Mouse (Mus musculus): Measurements from ENCODE around the gene Srrm4. TPM values are rescaled to one million over a fixed set of nuclear protein-coding genes. Genes with fewer than 3 reads are reported as not detected.
A peak's percentile ranks its signal among the peaks of the same experiment; 100 is the strongest.

The Srrm4 gene
- polyA plus RNA-seq, 1 experiment from 2014 or later = 0.88 TPM

- no peak overlapping the region for H3K4me3 ChIP-seq (ENCODE audit: control insufficient read depth in 1 of 2, insufficient read depth in 1 of 2, low read depth in 1 of 2, low read length in 2 of 2)
- H3K27ac ChIP-seq (replicated peaks in 1 of 2; ENCODE audit: control insufficient read depth in 1 of 2, insufficient read depth in 1 of 2, low read depth in 2 of 2, low read length in 2 of 2) = no peak overlapping the region
- H3K9me3 ChIP-seq (ENCODE audit: control insufficient read depth, low read length) = peaks cover 12% of the 10 kb centered on the region; the same call in 1 of the 2 replicates
- H3K27me3 ChIP-seq (ENCODE audit: control insufficient read depth, insufficient read depth, low read length) = no peaks in the 10 kb centered on the region
- H3K4me1 ChIP-seq (ENCODE audit: control insufficient read depth in 2 of 2, insufficient read depth in 2 of 2, low read length in 2 of 2) = no peaks in the 10 kb centered on the region
- H3K4me2 ChIP-seq (ENCODE audit: low read length) = no peak overlapping the region
- no peak for ATAC-seq (ENCODE audit: insufficient number of reproducible peaks, insufficient read depth, low FRiP score, low read depth)
- no peaks in the 10 kb centered on the region for H3K36me3 ChIP-seq (ENCODE audit: control insufficient read depth, insufficient read depth, low read length)
- H3K9ac ChIP-seq (ENCODE audit: low read length) = no peak overlapping the region
These were observed 39.0 kb downstream of the Srrm4 start for GRCm38 (mm10) chr5:116552584-116552983.

DNA sequence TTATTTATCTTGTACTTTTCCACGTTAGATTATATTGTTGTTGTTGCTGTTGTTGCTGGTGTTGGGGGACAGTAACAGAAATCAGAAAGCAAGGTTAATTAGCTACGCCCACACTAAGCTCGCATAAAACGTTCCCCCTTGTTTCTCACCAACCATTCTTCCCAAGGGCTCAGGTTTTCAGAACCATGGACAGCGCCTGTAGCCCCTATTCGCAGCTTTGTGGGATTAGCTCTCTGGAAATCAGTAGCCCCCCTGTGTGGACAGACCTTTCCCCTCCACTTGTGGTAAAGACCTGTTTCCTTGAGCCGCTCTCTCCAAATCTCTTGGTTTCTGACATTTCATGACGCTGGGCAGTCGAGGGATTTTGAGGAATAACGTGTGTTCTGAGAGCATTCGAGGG, 45.9 kb downstream of the Srrm4 start:
- no peak for ATAC-seq (ENCODE audit: insufficient number of reproducible peaks, insufficient read depth, low FRiP score, low read depth)
- H3K9me3 ChIP-seq (ENCODE audit: control insufficient read depth, low read length) = peaks cover 12% of the 10 kb centered on the region
- no peaks in the 10 kb centered on the region for H3K4me1 ChIP-seq (ENCODE audit: control insufficient read depth in 2 of 2, insufficient read depth in 2 of 2, low read length in 2 of 2)
- H3K9ac ChIP-seq (ENCODE audit: low read length) = no peak overlapping the region
- WGBS = 29% methylated on average over 11 of the region's 11 CpGs
- H3K27me3 ChIP-seq (ENCODE audit: control insufficient read depth, insufficient read depth, low read length) = no peaks in the 10 kb centered on the region
- no peak overlapping the region for H3K4me3 ChIP-seq (ENCODE audit: control insufficient read depth in 1 of 2, insufficient read depth in 1 of 2, low read depth in 1 of 2, low read length in 2 of 2)
- no peak overlapping the region for H3K27ac ChIP-seq (replicated peaks in 1 of 2; ENCODE audit: control insufficient read depth in 1 of 2, insufficient read depth in 1 of 2, low read depth in 2 of 2, low read length in 2 of 2)
- H3K36me3 ChIP-seq (ENCODE audit: control insufficient read depth, insufficient read depth, low read length) = no peaks in the 10 kb centered on the region
- H3K4me2 ChIP-seq (ENCODE audit: low read length) = no peak overlapping the region

- 51% methylated on average over 7 of the region's 7 CpGs for WGBS
- no peak overlapping the region for H3K4me3 ChIP-seq (ENCODE audit: control insufficient read depth in 1 of 2, insufficient read depth in 1 of 2, low read depth in 1 of 2, low read length in 2 of 2)
- H3K4me1 ChIP-seq (ENCODE audit: control insufficient read depth in 2 of 2, insufficient read depth in 2 of 2, low read length in 2 of 2) = peaks cover 7 to 10% of the 10 kb centered on the region in 2 experiments; a peak in 2 of 4 replicates
- H3K27ac ChIP-seq (replicated peaks in 1 of 2; ENCODE audit: control insufficient read depth in 1 of 2, insufficient read depth in 1 of 2, low read depth in 2 of 2, low read length in 2 of 2) = no peak overlapping the region
- H3K36me3 ChIP-seq (ENCODE audit: control insufficient read depth, insufficient read depth, low read length) = no peaks in the 10 kb centered on the region
- no peaks in the 10 kb centered on the region for H3K27me3 ChIP-seq (ENCODE audit: control insufficient read depth, insufficient read depth, low read length)
- no peak overlapping the region for H3K9ac ChIP-seq (ENCODE audit: low read length)
- no peaks in the 10 kb centered on the region; the same call in 1 of the 2 replicates for H3K9me3 ChIP-seq (ENCODE audit: control insufficient read depth, low read length)
- H3K4me2 ChIP-seq (ENCODE audit: low read length) = no peak overlapping the region
- ATAC-seq (ENCODE audit: insufficient number of reproducible peaks, insufficient read depth, low FRiP score, low read depth) = no peak
These were observed 49.3 kb downstream of the Srrm4 start for GRCm38 (mm10) chr5:116542317-116542716.

DNA sequence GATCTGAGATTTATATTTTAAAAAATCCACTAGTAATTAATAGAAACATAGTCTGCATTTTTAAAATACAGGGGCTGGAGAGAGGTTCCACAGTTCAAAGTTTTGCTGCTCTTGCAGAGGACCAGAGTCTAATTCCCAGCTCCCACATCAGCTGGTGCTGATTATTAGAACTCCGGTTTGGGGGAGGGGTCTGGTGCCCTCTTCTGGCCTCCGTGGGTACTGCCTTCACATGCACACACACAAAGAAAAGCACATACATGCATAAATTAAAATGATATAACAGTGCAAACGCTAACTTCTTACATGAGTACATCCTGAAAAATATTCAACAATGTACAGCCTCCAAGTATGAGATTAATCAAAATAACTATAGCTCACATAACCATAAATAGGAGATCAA, 50.5 kb downstream of the Srrm4 start:
- no peak overlapping the region for H3K9ac ChIP-seq (ENCODE audit: low read length)
- 75% methylated on average over 3 of the region's 3 CpGs for WGBS
- H3K9me3 ChIP-seq (ENCODE audit: control insufficient read depth, low read length) = no peaks in the 10 kb centered on the region
- peaks cover 7 to 10% of the 10 kb centered on the region in 2 experiments; a peak in 2 of 4 replicates for H3K4me1 ChIP-seq (ENCODE audit: control insufficient read depth in 2 of 2, insufficient read depth in 2 of 2, low read length in 2 of 2)
- no peak overlapping the region for H3K4me3 ChIP-seq (ENCODE audit: control insufficient read depth in 1 of 2, insufficient read depth in 1 of 2, low read depth in 1 of 2, low read length in 2 of 2)
- no peaks in the 10 kb centered on the region for H3K27me3 ChIP-seq (ENCODE audit: control insufficient read depth, insufficient read depth, low read length)
- H3K4me2 ChIP-seq (ENCODE audit: low read length) = no peak overlapping the region
- ATAC-seq (ENCODE audit: insufficient number of reproducible peaks, insufficient read depth, low FRiP score, low read depth) = no peak
- H3K36me3 ChIP-seq (ENCODE audit: control insufficient read depth, insufficient read depth, low read length) = no peaks in the 10 kb centered on the region
- H3K27ac ChIP-seq (replicated peaks in 1 of 2; ENCODE audit: control insufficient read depth in 1 of 2, insufficient read depth in 1 of 2, low read depth in 2 of 2, low read length in 2 of 2) = no peak overlapping the region

- WGBS = 12% methylated on average over 3 of the region's 3 CpGs
- peak overlapping the region; percentile 42 for H3K4me2 ChIP-seq (ENCODE audit: low read length)
These were observed 52.3 kb downstream of the Srrm4 start for GRCm38 (mm10) chr5:116539360-116539759.

GRCm38 (mm10) chr5:116538491-116538890, 53.1 kb downstream of the Srrm4 start:
- no peaks in the 10 kb centered on the region for H3K9me3 ChIP-seq (ENCODE audit: control insufficient read depth, low read length)
- no peaks in the 10 kb centered on the region for H3K27me3 ChIP-seq (ENCODE audit: control insufficient read depth, insufficient read depth, low read length)
- H3K4me3 ChIP-seq (ENCODE audit: control insufficient read depth in 1 of 2, insufficient read depth in 1 of 2, low read depth in 1 of 2, low read length in 2 of 2) = no peak overlapping the region
- H3K27ac ChIP-seq (replicated peaks in 1 of 2; ENCODE audit: control insufficient read depth in 1 of 2, insufficient read depth in 1 of 2, low read depth in 2 of 2, low read length in 2 of 2) = no peak overlapping the region
- peaks cover 7 to 10% of the 10 kb centered on the region in 2 experiments; a peak in 2 of 4 replicates for H3K4me1 ChIP-seq (ENCODE audit: control insufficient read depth in 2 of 2, insufficient read depth in 2 of 2, low read length in 2 of 2)
- 65% methylated on average over 3 of the region's 3 CpGs for WGBS
- ATAC-seq (ENCODE audit: insufficient number of reproducible peaks, insufficient read depth, low FRiP score, low read depth) = no peak
- no peaks in the 10 kb centered on the region for H3K36me3 ChIP-seq (ENCODE audit: control insufficient read depth, insufficient read depth, low read length)
- H3K9ac ChIP-seq (ENCODE audit: low read length) = no peak overlapping the region
- H3K4me2 ChIP-seq (ENCODE audit: low read length) = no peak overlapping the region

More at GRCm38 (mm10) chr5:116539360-116539759, 52.3 kb downstream of the Srrm4 start:
- H3K27me3 ChIP-seq (ENCODE audit: control insufficient read depth, insufficient read depth, low read length) = no peaks in the 10 kb centered on the region
- H3K9ac ChIP-seq (ENCODE audit: low read length) = no peak overlapping the region
- no peaks in the 10 kb centered on the region for H3K9me3 ChIP-seq (ENCODE audit: control insufficient read depth, low read length)
- H3K4me3 ChIP-seq (ENCODE audit: control insufficient read depth in 1 of 2, insufficient read depth in 1 of 2, low read depth in 1 of 2, low read length in 2 of 2) = 0 out of 4 replicates have a peak overlapping the region, but pooled peaks of 1 of the 2 experiments have one; percentile 8
- no peak for ATAC-seq (ENCODE audit: insufficient number of reproducible peaks, insufficient read depth, low FRiP score, low read depth)
- no peak overlapping the region for H3K27ac ChIP-seq (replicated peaks in 1 of 2; ENCODE audit: control insufficient read depth in 1 of 2, insufficient read depth in 1 of 2, low read depth in 2 of 2, low read length in 2 of 2)
- H3K36me3 ChIP-seq (ENCODE audit: control insufficient read depth, insufficient read depth, low read length) = no peaks in the 10 kb centered on the region
- peaks cover 7 to 10% of the 10 kb centered on the region in 2 experiments; a peak in 2 of 4 replicates for H3K4me1 ChIP-seq (ENCODE audit: control insufficient read depth in 2 of 2, insufficient read depth in 2 of 2, low read length in 2 of 2)

DNA sequence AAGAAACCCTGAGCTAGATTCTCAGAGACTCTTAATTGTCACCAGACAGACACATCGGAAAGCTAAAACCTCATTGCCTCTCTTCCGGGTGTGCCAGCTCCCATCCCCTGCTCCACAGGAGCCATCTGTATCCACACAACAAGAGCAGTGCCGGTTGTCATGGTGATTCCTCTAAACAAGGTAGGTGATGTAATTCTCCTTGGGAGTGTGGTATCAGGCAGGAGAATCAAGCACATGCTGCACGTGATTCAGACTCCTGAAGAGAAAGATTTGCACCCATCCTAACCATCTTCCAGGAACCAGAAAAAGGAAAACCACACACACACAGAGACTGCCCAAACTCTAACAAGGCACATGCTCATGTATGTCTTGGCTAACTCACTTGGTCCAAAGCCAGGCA, 65.3 kb downstream of the Srrm4 start:
- WGBS = 57% methylated on average over 4 of the region's 4 CpGs
- H3K4me2 ChIP-seq (ENCODE audit: low read length) = no peak overlapping the region
- H3K9ac ChIP-seq (ENCODE audit: low read length) = no peak overlapping the region
- no peak overlapping the region for H3K4me3 ChIP-seq (ENCODE audit: control insufficient read depth in 1 of 2, insufficient read depth in 1 of 2, low read depth in 1 of 2, low read length in 2 of 2)
- no peaks in the 10 kb centered on the region for H3K9me3 ChIP-seq (ENCODE audit: control insufficient read depth, low read length)
- H3K36me3 ChIP-seq (ENCODE audit: control insufficient read depth, insufficient read depth, low read length) = no peaks in the 10 kb centered on the region
- no peaks in the 10 kb centered on the region; a peak in 1 of 4 replicates for H3K4me1 ChIP-seq (ENCODE audit: control insufficient read depth in 2 of 2, insufficient read depth in 2 of 2, low read length in 2 of 2)
- ATAC-seq (ENCODE audit: insufficient number of reproducible peaks, insufficient read depth, low FRiP score, low read depth) = no peak
- H3K27me3 ChIP-seq (ENCODE audit: control insufficient read depth, insufficient read depth, low read length) = no peaks in the 10 kb centered on the region
- no peak overlapping the region for H3K27ac ChIP-seq (replicated peaks in 1 of 2; ENCODE audit: control insufficient read depth in 1 of 2, insufficient read depth in 1 of 2, low read depth in 2 of 2, low read length in 2 of 2)

DNA sequence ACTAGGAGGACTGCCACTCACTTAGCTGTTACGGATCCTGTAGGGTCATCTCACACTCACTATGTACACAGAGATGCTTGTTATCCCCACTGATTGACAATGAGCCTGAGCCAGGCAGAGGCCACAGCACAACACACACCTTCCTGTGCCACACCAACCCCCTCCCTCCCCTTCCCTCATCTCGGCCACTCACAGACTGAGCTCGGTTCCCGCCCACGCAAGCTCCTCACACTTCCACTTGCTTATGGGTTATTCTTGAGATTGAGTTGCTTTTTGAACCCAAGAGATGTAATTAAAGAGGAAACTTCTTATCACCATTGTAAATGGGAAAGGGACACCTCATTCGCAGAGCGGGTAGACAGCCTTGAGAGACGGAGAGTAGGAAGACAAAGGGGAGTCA, 66.3 kb downstream of the Srrm4 start:
- H3K36me3 ChIP-seq (ENCODE audit: control insufficient read depth, insufficient read depth, low read length) = no peaks in the 10 kb centered on the region
- H3K27ac ChIP-seq (replicated peaks in 1 of 2; ENCODE audit: control insufficient read depth in 1 of 2, insufficient read depth in 1 of 2, low read depth in 2 of 2, low read length in 2 of 2) = no peak overlapping the region
- no peak for ATAC-seq (ENCODE audit: insufficient number of reproducible peaks, insufficient read depth, low FRiP score, low read depth)
- 76% methylated on average over 8 of the region's 8 CpGs for whole genome bisulfite sequencing
- no peaks in the 10 kb centered on the region for H3K9me3 ChIP-seq (ENCODE audit: control insufficient read depth, low read length)
- no peaks in the 10 kb centered on the region for H3K27me3 ChIP-seq (ENCODE audit: control insufficient read depth, insufficient read depth, low read length)
- no peak overlapping the region for H3K9ac ChIP-seq (ENCODE audit: low read length)
- no peak overlapping the region for H3K4me3 ChIP-seq (ENCODE audit: control insufficient read depth in 1 of 2, insufficient read depth in 1 of 2, low read depth in 1 of 2, low read length in 2 of 2)
- H3K4me1 ChIP-seq (ENCODE audit: control insufficient read depth in 2 of 2, insufficient read depth in 2 of 2, low read length in 2 of 2) = no peaks in the 10 kb centered on the region; a peak in 1 of 4 replicates
- no peak overlapping the region for H3K4me2 ChIP-seq (ENCODE audit: low read length)

Data from heart, embryonic 14.5 days (tissue).